Mouse (Mus musculus): Measurements from ENCODE around the gene Gimap5. TPM values are rescaled to one million over a fixed set of nuclear protein-coding genes. Genes with fewer than 3 reads are reported as not detected.

Gimap5 gene
- polyA plus RNA-seq (2017; shearing (Covaris generic)) = 100 to 1,000 TPM; 206 to 224 TPM

GRCm38 (mm10) chr6:48745959-48746889, at the start of gene Gimap5:
Gene Gimap5 (plus strand): TSS chr6:48746197.

GRCm38 (mm10) chr6:48718455-48718854, 27.5 kb upstream of the Gimap5 start, which contains the start of the genes Gm28053 and Gimap7:
Gene Gm28053 (plus strand): TSS chr6:48718607.
Gene Gimap7 (plus strand): TSS chr6:48718621.

DNA sequence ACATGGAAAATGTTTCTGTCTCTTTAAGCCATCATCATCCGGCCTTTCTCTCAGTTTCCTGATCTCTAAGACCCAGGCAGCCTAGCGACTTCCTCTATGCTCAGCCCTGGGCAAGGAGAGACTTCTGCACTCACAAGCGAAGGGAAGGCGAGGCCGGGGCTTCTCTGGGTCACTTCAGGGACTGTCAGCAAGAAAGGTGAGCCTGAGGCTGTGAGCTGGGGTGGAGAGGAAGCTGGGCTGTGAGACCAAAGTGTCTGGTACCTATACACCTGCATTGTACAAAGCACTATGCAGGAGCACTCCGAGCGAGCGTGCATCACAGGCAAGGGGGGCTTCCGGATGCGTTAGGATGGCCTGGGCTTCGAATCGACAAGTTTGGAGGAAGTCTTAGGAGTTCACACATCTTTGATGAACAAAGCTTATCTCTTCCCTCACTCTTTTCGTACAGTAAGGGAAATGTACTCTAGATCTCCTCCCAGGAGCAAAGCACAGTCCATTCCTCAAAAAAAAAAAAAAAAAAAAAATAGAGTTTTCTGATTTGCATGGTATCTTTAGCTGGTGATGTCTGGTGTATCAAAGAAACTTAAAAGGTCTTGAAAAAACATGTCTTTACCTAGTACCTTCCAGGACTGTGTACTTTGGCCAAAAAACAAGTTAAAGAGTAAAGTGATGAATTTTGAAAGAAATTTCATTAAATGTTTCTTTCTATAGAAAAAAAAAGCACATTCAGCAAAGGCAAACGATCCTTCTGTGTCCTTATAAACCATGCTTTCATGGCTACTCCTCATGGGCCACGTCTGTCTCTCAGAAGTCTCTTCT, 6.8 kb upstream of the Gimap5 start, which contains the start of gene Gimap1:
Gene Gimap1 (plus strand): TSS at position 94 of the 819 bp plus-strand sequence.

DNA sequence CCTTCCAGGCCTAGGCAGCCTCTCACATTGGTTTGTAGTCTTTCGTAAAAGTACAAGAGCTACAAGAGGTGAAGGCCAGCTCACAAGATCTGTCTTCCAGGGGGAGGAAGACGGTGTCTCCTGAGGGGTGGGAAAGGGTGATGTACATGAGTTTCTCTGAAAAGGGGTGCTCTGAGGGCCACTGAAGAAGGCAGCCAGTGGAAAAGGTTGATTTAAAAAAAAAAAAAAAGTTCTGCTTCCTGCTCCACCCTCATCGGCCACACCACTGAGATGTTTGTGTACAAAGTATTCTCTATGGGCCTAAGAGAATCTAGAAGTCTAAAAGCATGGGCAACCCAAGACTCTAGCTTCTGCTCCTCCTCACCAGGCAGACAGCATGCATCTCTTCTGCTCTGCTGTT, 24.7 kb downstream of the Gimap5 start, which contains the start of gene Gimap3:
Gene Gimap3 (minus strand): TSS at position 156 of the 400 bp plus-strand sequence.

Other genes with a start within 250 kb of the Gimap5 start
- gene Atp6v0e2, start 208.6 kb upstream of the Gimap5 start, polyA plus RNA-seq (2017; shearing (Covaris generic)) = under 1 TPM in 1 of 2 experiments, not detected in 1; 0.48 TPM
- 10 to 100 TPM; 25.9 to 45.8 TPM for gene Lrrc61, start 191.4 kb upstream of the Gimap5 start, polyA plus RNA-seq (2017; shearing (Covaris generic))
- not detected for gene Rarres2, start 173.4 kb upstream of the Gimap5 start, polyA plus RNA-seq (2017; shearing (Covaris generic))
- under 1 TPM in 1 of 2 experiments, not detected in 1; 0.66 TPM for gene Gm45021, start 156.6 kb upstream of the Gimap5 start, polyA plus RNA-seq (2017; shearing (Covaris generic))
- gene Repin1, start 152.3 kb upstream of the Gimap5 start, polyA plus RNA-seq (2017; shearing (Covaris generic)) = 1 to 10 TPM; 3.7 to 3.9 TPM
- gene Gm44965, start 152.3 kb upstream of the Gimap5 start, polyA plus RNA-seq (2017; shearing (Covaris generic)) = not detected
- gene Zfp775, start 144.1 kb upstream of the Gimap5 start, polyA plus RNA-seq (2017; shearing (Covaris generic)) = 1 to 10 TPM; 5.0 to 6.3 TPM
- gene AI854703, start 119.4 kb upstream of the Gimap5 start, polyA plus RNA-seq (2017; shearing (Covaris generic)) = 1 to 10 TPM; 1.9 to 3.2 TPM
- 100 to 1,000 TPM in 1 of 2 experiments, 10 to 100 TPM in 1; 70.0 to 140 TPM for gene Gimap8, start 99.0 kb upstream of the Gimap5 start, polyA plus RNA-seq (2017; shearing (Covaris generic))
- 100 to 1,000 TPM; 214 to 248 TPM for gene Gimap9, start 70.1 kb upstream of the Gimap5 start, polyA plus RNA-seq (2017; shearing (Covaris generic))
- gene Gimap4, start 61.6 kb upstream of the Gimap5 start, polyA plus RNA-seq (2017; shearing (Covaris generic)) = 1,000 to 10,000 TPM; 1,333 to 1,797 TPM
- 100 to 1,000 TPM; 817 to 869 TPM for gene Gimap6, start 38.0 kb upstream of the Gimap5 start, polyA plus RNA-seq (2017; shearing (Covaris generic))
- gene Gm28053, start 27.6 kb upstream of the Gimap5 start, polyA plus RNA-seq (2017; shearing (Covaris generic)) = 10 to 100 TPM; 17.3 to 28.7 TPM
- 100 to 1,000 TPM; 203 to 540 TPM for gene Gimap7, start 27.6 kb upstream of the Gimap5 start, polyA plus RNA-seq (2017; shearing (Covaris generic))
- 100 to 1,000 TPM; 503 to 521 TPM for gene Gimap1, start 7.1 kb upstream of the Gimap5 start, polyA plus RNA-seq (2017; shearing (Covaris generic))
- 1,000 to 10,000 TPM; 1,187 to 1,607 TPM for gene Gimap3, start 24.7 kb downstream of the Gimap5 start, polyA plus RNA-seq (2017; shearing (Covaris generic))
- 1 to 10 TPM; 5.1 to 6.5 TPM for gene Tmem176a, start 94.7 kb downstream of the Gimap5 start, polyA plus RNA-seq (2017; shearing (Covaris generic))
- 10 to 100 TPM; 10.2 to 19.0 TPM for gene Tmem176b, start 95.3 kb downstream of the Gimap5 start, polyA plus RNA-seq (2017; shearing (Covaris generic))
- gene Aoc1, start 126.7 kb downstream of the Gimap5 start, polyA plus RNA-seq (2017; shearing (Covaris generic)) = under 1 TPM in 1 of 2 experiments, not detected in 1; 0.57 TPM
- not detected for gene 1600015I10Rik, start 183.7 kb downstream of the Gimap5 start, polyA plus RNA-seq (2017; shearing (Covaris generic))
- under 1 TPM in 1 of 2 experiments, not detected in 1; 0.71 TPM for gene Doxl2, start 228.8 kb downstream of the Gimap5 start, polyA plus RNA-seq (2017; shearing (Covaris generic))
- gene Svs1, start 240.7 kb downstream of the Gimap5 start, polyA plus RNA-seq (2017; shearing (Covaris generic)) = not detected

All from activated CD4-positive, CD25-positive, alpha-beta regulatory T cell (primary cell).